Mouse (Mus musculus): Measurements from ENCODE around the gene Gm9747. TPM values are rescaled to one million over a fixed set of nuclear protein-coding genes. Genes with fewer than 3 reads are reported as not detected.

Gm9747 gene
- polyA plus RNA-seq, 2 experiments, result 0.15 to 44.9 TPM

GRCm38 (mm10) chr1:82239409-82240201 lies 6.7 kb downstream of the Gm9747 start:
- no peaks in the 10 kb centered on the region for H3K9me3 ChIP-seq (ENCODE audit: control insufficient read depth, low read length)
- H3K27ac ChIP-seq (replicated peaks; ENCODE audit: low read depth, low read length), result no peak overlapping the region
- peaks cover 16% of the 10 kb centered on the region for H3K36me3 ChIP-seq (ENCODE audit: control insufficient read depth, insufficient read depth, low read length)
- no peak for TF ChIP-seq POLR2A (IDR thresholded peaks at IDR 0.05; ENCODE audit: borderline replicate concordance, extremely low read depth, insufficient read depth, insufficient read length)
- no peak overlapping the region for H3K4me3 ChIP-seq (replicated peaks; ENCODE audit: low read length)
- ATAC-seq (ENCODE audit: low FRiP score, low read depth), result no peak
- H3K4me2 ChIP-seq (replicated peaks; ENCODE audit: low read depth, low read length, severe bottlenecking), result no peak overlapping the region
- no peak overlapping the region for H3K9ac ChIP-seq (ENCODE audit: low read depth, low read length, severe bottlenecking)
- no peak for DNase-seq (ENCODE audit: low spot score)
- WGBS, result 73% methylated on average over 3 of the region's 3 CpGs
- H3K27me3 ChIP-seq (ENCODE audit: control insufficient read depth, insufficient read depth, low read length), result no peaks in the 10 kb centered on the region
- H3K4me1 ChIP-seq (ENCODE audit: control insufficient read depth, insufficient read depth, low read length), result no peaks in the 10 kb centered on the region

GRCm38 (mm10) chr1:82243260-82243825 lies 10.4 kb downstream of the Gm9747 start:
- H3K4me3 ChIP-seq (replicated peaks; ENCODE audit: low read length), result no peak overlapping the region
- no peak overlapping the region for H3K9ac ChIP-seq (ENCODE audit: low read depth, low read length, severe bottlenecking)
- H3K27me3 ChIP-seq (ENCODE audit: control insufficient read depth, insufficient read depth, low read length), result no peaks in the 10 kb centered on the region
- WGBS, result 80% methylated on average over 6 of the region's 6 CpGs
- H3K36me3 ChIP-seq (ENCODE audit: control insufficient read depth, insufficient read depth, low read length), result peaks cover 5% of the 10 kb centered on the region; the same call in 1 of the 2 replicates
- H3K4me2 ChIP-seq (replicated peaks; ENCODE audit: low read depth, low read length, severe bottlenecking), result no peak overlapping the region
- H3K27ac ChIP-seq (replicated peaks; ENCODE audit: low read depth, low read length), result no peak overlapping the region
- TF ChIP-seq POLR2A (IDR thresholded peaks at IDR 0.05; ENCODE audit: borderline replicate concordance, extremely low read depth, insufficient read depth, insufficient read length), result no peak
- DNase-seq (ENCODE audit: low spot score), result no peak
- H3K4me1 ChIP-seq (ENCODE audit: control insufficient read depth, insufficient read depth, low read length), result peaks cover 7% of the 10 kb centered on the region; the same call in 1 of the 2 replicates
- H3K9me3 ChIP-seq (ENCODE audit: control insufficient read depth, low read length), result no peaks in the 10 kb centered on the region
- no peak for ATAC-seq (ENCODE audit: low FRiP score, low read depth)

GRCm38 (mm10) chr1:82245002-82245401 lies 12.1 kb downstream of the Gm9747 start:
- Histone ChIP-seq H3K9me3 (ENCODE audit: control insufficient read depth, low read length) (no peaks in the 10 kb centered on the region), H3K4me1 (ENCODE audit: control insufficient read depth, insufficient read depth, low read length) (peaks cover 7% of the 10 kb centered on the region; the same call in 1 of the 2 replicates), H3K36me3 (ENCODE audit: control insufficient read depth, insufficient read depth, low read length) (peaks cover 5% of the 10 kb centered on the region), H3K4me3 (replicated peaks; ENCODE audit: low read length) (no peak overlapping the region), H3K27ac (replicated peaks; ENCODE audit: low read depth, low read length) (no peak overlapping the region; the same call in 1 of the 2 replicates), H3K4me2 (replicated peaks; ENCODE audit: low read depth, low read length, severe bottlenecking) (no peak overlapping the region), H3K27me3 (ENCODE audit: control insufficient read depth, insufficient read depth, low read length) (no peaks in the 10 kb centered on the region), H3K9ac (ENCODE audit: low read depth, low read length, severe bottlenecking) (no peak overlapping the region)
- 41% methylated on average over 5 of the region's 5 CpGs for WGBS
- TF ChIP-seq POLR2A (IDR thresholded peaks at IDR 0.05; ENCODE audit: borderline replicate concordance, extremely low read depth, insufficient read depth, insufficient read length), result no peak
- ATAC-seq (ENCODE audit: low FRiP score, low read depth) (peak; percentile 31; the same call in 1 of the 2 replicates), DNase-seq (ENCODE audit: low spot score) (peak; percentile 60)

GRCm38 (mm10) chr1:82247221-82247951 lies 14.5 kb downstream of the Gm9747 start:
- Histone ChIP-seq H3K4me3 (replicated peaks; ENCODE audit: low read length) (no peak overlapping the region), H3K4me2 (replicated peaks; ENCODE audit: low read depth, low read length, severe bottlenecking) (no peak overlapping the region), H3K27me3 (ENCODE audit: control insufficient read depth, insufficient read depth, low read length) (no peaks in the 10 kb centered on the region), H3K4me1 (ENCODE audit: control insufficient read depth, insufficient read depth, low read length) (peaks cover 7% of the 10 kb centered on the region; the same call in 1 of the 2 replicates), H3K27ac (replicated peaks; ENCODE audit: low read depth, low read length) (no peak overlapping the region), H3K36me3 (ENCODE audit: control insufficient read depth, insufficient read depth, low read length) (peaks cover 5% of the 10 kb centered on the region), H3K9me3 (ENCODE audit: control insufficient read depth, low read length) (no peaks in the 10 kb centered on the region), H3K9ac (ENCODE audit: low read depth, low read length, severe bottlenecking) (no peak overlapping the region)
- DNase-seq (ENCODE audit: low spot score) (no peak), ATAC-seq (ENCODE audit: low FRiP score, low read depth) (no peak)
- TF ChIP-seq POLR2A (IDR thresholded peaks at IDR 0.05; ENCODE audit: borderline replicate concordance, extremely low read depth, insufficient read depth, insufficient read length), result no peak
- WGBS, result 54% methylated on average over 10 of the region's 10 CpGs

- H3K9me3 ChIP-seq (ENCODE audit: control insufficient read depth, low read length), result no peaks in the 10 kb centered on the region
- TF ChIP-seq POLR2A (IDR thresholded peaks at IDR 0.05; ENCODE audit: borderline replicate concordance, extremely low read depth, insufficient read depth, insufficient read length), result no peak
- H3K4me1 ChIP-seq (ENCODE audit: control insufficient read depth, insufficient read depth, low read length), result peaks cover 17% of the 10 kb centered on the region
- H3K4me3 ChIP-seq (replicated peaks; ENCODE audit: low read length), result no peak overlapping the region
- H3K4me2 ChIP-seq (replicated peaks; ENCODE audit: low read depth, low read length, severe bottlenecking), result no peak overlapping the region
- H3K27ac ChIP-seq (replicated peaks; ENCODE audit: low read depth, low read length), result no peak overlapping the region
- H3K36me3 ChIP-seq (ENCODE audit: control insufficient read depth, insufficient read depth, low read length), result no peaks in the 10 kb centered on the region; the same call in 1 of the 2 replicates
- H3K27me3 ChIP-seq (ENCODE audit: control insufficient read depth, insufficient read depth, low read length), result no peaks in the 10 kb centered on the region
- H3K9ac ChIP-seq (ENCODE audit: low read depth, low read length, severe bottlenecking), result no peak overlapping the region
- ATAC-seq (ENCODE audit: low FRiP score, low read depth) (no peak), DNase-seq (ENCODE audit: low spot score) (no peak)
- 57% methylated on average over 9 of the region's 9 CpGs for WGBS
Measured at GRCm38 (mm10) chr1:82253789-82254445, 21.0 kb downstream of the Gm9747 start.
